Mouse (Mus musculus) ES-E14 (cell line): ENCODE data around the gene Esyt2. TPM values are rescaled to one million over a fixed set of nuclear protein-coding genes. Genes with fewer than 3 reads are reported as not detected.

ENCODE experiments used
- DNase-seq: peaks from one replicate; pipeline ENCODE4 v3.0.0-alpha.2; 2013; ENCODE audit warnings: low read depth, low spot score
- H3K27ac ChIP-seq: 2 replicates; pipeline ENCODE4 v1.5.1; 2012; ENCODE audit warnings: low read depth, mild to moderate bottlenecking, low read length, moderate library complexity, mixed read lengths; ENCODE audit not compliant: poor library complexity, insufficient read depth, severe bottlenecking
- H3K36me3 ChIP-seq: 2 replicates; pipeline ENCODE4 v1.6.1; 2012; ENCODE audit warnings: mild to moderate bottlenecking, low read length, moderate library complexity, mixed read lengths; ENCODE audit not compliant: control insufficient read depth, poor library complexity, insufficient read depth, severe bottlenecking
- H3K4me1 ChIP-seq, 2 experiments: fragments of 150-350 bp in 1 of 2; sonication (generic) in 1 of 2; 2 replicates each; pipeline ENCODE4 v1.6.1; 2012; ENCODE audit warnings: low read length in 2 of 2, mild to moderate bottlenecking in 1 of 2, mixed read lengths in 1 of 2; ENCODE audit not compliant: control insufficient read depth in 2 of 2, insufficient read depth in 2 of 2, poor library complexity in 1 of 2
- H3K4me3 ChIP-seq, 2 experiments: fragments of 150-350 bp in 1 of 2; sonication (generic) in 1 of 2; 2 replicates each; pipeline ENCODE4 v1.5.1; 2012; ENCODE audit warnings: low read length in 2 of 2, low read depth in 1 of 2, mild to moderate bottlenecking in 1 of 2, mixed read lengths in 1 of 2; ENCODE audit not compliant: insufficient read depth in 1 of 2, poor library complexity in 1 of 2, severe bottlenecking in 1 of 2
- H3K9ac ChIP-seq: 2 replicates; pipeline ENCODE4 v1.6.1; 2012; ENCODE audit warnings: low read depth, mild to moderate bottlenecking, low read length, mixed read lengths; ENCODE audit not compliant: poor library complexity, insufficient read depth, severe bottlenecking
- H3K9me3 ChIP-seq: fragments of 150-350 bp; sonication (generic); 2 replicates; pipeline ENCODE4 v1.6.1; 2012; ENCODE audit warnings: low read depth, mild to moderate bottlenecking, low read length; ENCODE audit not compliant: control insufficient read depth, insufficient read depth
- CHD2 ChIP-seq: IDR thresholded peaks from 2 replicates; pipeline ENCODE4 v1.6.1; 2014; ENCODE audit warnings: mild to moderate bottlenecking, low read depth, low read length, inconsistent platforms
- HCFC1 ChIP-seq: IDR thresholded peaks from 2 replicates; pipeline ENCODE4 v1.6.1; 2012; ENCODE audit warnings: low read length, inconsistent platforms, borderline replicate concordance; ENCODE audit not compliant: insufficient read depth
- MAFK ChIP-seq: IDR thresholded peaks from 2 replicates; pipeline ENCODE4 v1.6.1; 2014; ENCODE audit warnings: mild to moderate bottlenecking, low read depth, low read length, inconsistent platforms; ENCODE audit not compliant: insufficient read depth
- ZC3H11A ChIP-seq: IDR thresholded peaks from 2 replicates; pipeline ENCODE4 v1.6.1; 2012; ENCODE audit warnings: low read depth, mild to moderate bottlenecking, inconsistent platforms, low read length, borderline replicate concordance
- ZNF384 ChIP-seq: IDR thresholded peaks from 2 replicates; pipeline ENCODE4 v1.6.1; 2012; ENCODE audit warnings: low read depth, low read length, inconsistent platforms
- in situ Hi-C, 2 experiments: fragments of 600-800 bp; cut with MboI; formaldehyde crosslinking; loops; one replicate each; pipeline ENCODE4 v1.15.1; 2025; ENCODE audit warnings: low sequenced_read_pairs in 2 of 2, inconsistent platforms in 1 of 2; ENCODE audit not compliant: unreplicated experiment in 2 of 2
- total RNA-seq: library from RNA; depleted of rRNA; stranded (reverse); fragments of 300-350 nt; gene quantifications from 2 replicates; pipeline ENCODE4 v1.2.3, GENCODE M21; 2012

Esyt2 gene
- total RNA-seq, 1 experiment = 44.2 TPM

DNA sequence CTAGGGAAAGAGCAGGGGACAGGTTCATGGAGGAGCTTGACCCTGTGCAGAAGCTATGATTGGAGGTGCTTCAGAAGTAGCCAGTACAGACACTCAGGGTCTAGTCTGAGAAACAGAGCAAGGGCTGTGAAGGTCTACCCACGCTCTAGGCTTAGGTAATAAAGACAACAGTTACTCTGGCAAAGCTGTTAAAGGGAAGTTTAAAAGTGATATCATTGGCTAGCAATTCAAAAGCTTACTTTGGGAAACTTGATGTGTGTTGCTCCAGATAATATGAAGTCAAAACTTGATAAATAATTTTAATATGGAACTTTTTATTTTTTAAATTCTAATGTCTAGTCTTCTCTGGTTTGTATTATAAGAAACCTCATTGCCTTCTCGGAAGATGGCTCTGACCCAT lies 86.3 kb downstream of the Esyt2 start:
- no peak overlapping the region for H3K27ac ChIP-seq
- DNase-seq = no peak
- in situ Hi-C loops = no loop called here
- TF ChIP-seq ZC3H11A = no peak
- no peak for TF ChIP-seq ZNF384
- no peak for TF ChIP-seq CHD2
- TF ChIP-seq MAFK = no peak
- no peak for TF ChIP-seq HCFC1
- H3K9ac ChIP-seq = no peak overlapping the region
- no peak overlapping the region for H3K4me3 ChIP-seq
- peaks cover 5% of the 10 kb centered on the region; the same call in 1 of the 2 replicates for H3K36me3 ChIP-seq
- no peaks in the 10 kb centered on the region for H3K9me3 ChIP-seq
- H3K4me1 ChIP-seq = no peaks in the 10 kb centered on the region

GRCm38 (mm10) chr12:116368857-116369256 lies 87.9 kb downstream of the Esyt2 start:
- Histone ChIP-seq H3K36me3 (peaks cover 3% of the 10 kb centered on the region; the same call in 1 of the 2 replicates), H3K27ac (no peak overlapping the region), H3K9ac (no peak overlapping the region), H3K9me3 (no peaks in the 10 kb centered on the region), H3K4me1 (no peaks in the 10 kb centered on the region), H3K4me3 (no peak overlapping the region)
- DNase-seq = no peak
- in situ Hi-C loops = no loop called here
- TF ChIP-seq HCFC1 (no peak), MAFK (no peak), CHD2 (no peak)

GRCm38 (mm10) chr12:116383101-116383500 lies 102.1 kb downstream of the Esyt2 start:
- Histone ChIP-seq H3K9me3 (peaks cover 6% of the 10 kb centered on the region), H3K36me3 (no peaks in the 10 kb centered on the region), H3K4me3 (no peak overlapping the region), H3K27ac (no peak overlapping the region), H3K4me1 (no peaks in the 10 kb centered on the region), H3K9ac (no peak overlapping the region)
- no peak for DNase-seq
- TF ChIP-seq ZNF384 (no peak), MAFK (no peak), ZC3H11A (no peak), HCFC1 (no peak), CHD2 (no peak)
- in situ Hi-C loops = no loop called here

GRCm38 (mm10) chr12:116383995-116384394 lies 103.0 kb downstream of the Esyt2 start:
- in situ Hi-C loops = no loop called here
- Histone ChIP-seq H3K9ac (no peak overlapping the region), H3K27ac (no peak overlapping the region), H3K9me3 (peaks cover 6% of the 10 kb centered on the region), H3K4me1 (no peaks in the 10 kb centered on the region), H3K4me3 (no peak overlapping the region), H3K36me3 (no peaks in the 10 kb centered on the region)
- TF ChIP-seq ZC3H11A (no peak), MAFK (no peak), HCFC1 (no peak), ZNF384 (no peak), CHD2 (no peak)
- DNase-seq = no peak

DNA sequence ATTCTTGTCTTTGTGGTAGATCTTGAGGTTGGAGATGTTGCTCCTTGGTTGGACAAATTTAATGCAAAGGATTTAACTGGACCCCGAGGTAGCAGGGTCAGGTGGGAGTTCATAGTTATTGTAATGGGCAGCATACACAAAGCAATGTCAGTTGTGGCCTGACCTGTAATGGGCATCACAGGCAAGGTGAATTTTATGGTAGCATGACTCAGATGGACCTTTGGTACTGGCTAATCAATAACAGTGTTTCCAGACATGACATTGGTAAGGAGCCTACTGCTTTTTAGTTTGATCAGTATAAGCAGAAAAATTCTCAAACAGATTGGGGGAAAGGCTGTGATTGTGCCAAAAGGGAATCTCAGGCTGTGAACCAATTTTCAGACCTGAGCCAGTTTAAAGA lies 105.8 kb downstream of the Esyt2 start:
- Histone ChIP-seq H3K9me3 (no peaks in the 10 kb centered on the region; the same call in 1 of the 2 replicates), H3K9ac (no peak overlapping the region), H3K36me3 (no peaks in the 10 kb centered on the region), H3K4me1 (no peaks in the 10 kb centered on the region), H3K4me3 (no peak overlapping the region), H3K27ac (no peak overlapping the region)
- no peak for DNase-seq
- TF ChIP-seq HCFC1 = no peak
- TF ChIP-seq MAFK = no peak
- no peak for TF ChIP-seq ZC3H11A
- TF ChIP-seq CHD2 = no peak
- no peak for TF ChIP-seq ZNF384
- in situ Hi-C loops = no loop called here
